ENCODE assay signal across 8 mouse cellular contexts in genomic region chr3:88081345-88082223, GRCm38 (mm10). TPM values are rescaled to one million over a fixed set of nuclear protein-coding genes. Genes with fewer than 3 reads are reported as not detected.
DNase-seq lines count a peak whose midpoint lies in the region; ATAC-seq and TF ChIP-seq lines count a peak whose summit lies in the region.

TSS of gene Iqgap3 (plus strand) at chr3:88081971.

- no peaks in the 10 kb centered on the region for H3K27me3 ChIP-seq in forebrain, embryonic 14.5 days (replicated peaks; ENCODE audit: control insufficient read depth, insufficient read depth, low read length)
- H3K27me3 ChIP-seq in liver, postnatal 0 days (ENCODE audit: insufficient read depth, low read length) = no peaks in the 10 kb centered on the region
- no peaks in the 10 kb centered on the region for H3K27me3 ChIP-seq in neural tube, embryonic 13.5 days

- H3K9ac ChIP-seq in ES-E14 (ENCODE audit: insufficient read depth, low read depth, low read length, poor library complexity, severe bottlenecking) = peak within 1 kb of the TSS; percentile 86
- H3K9ac ChIP-seq in forebrain, embryonic 14.5 days (ENCODE audit: low read length) = peak within 1 kb of the TSS; percentile 62
- H3K9ac ChIP-seq in liver, postnatal 0 days (replicated peaks) = peak within 1 kb of the TSS; percentile 56
- H3K9ac ChIP-seq in neural tube, embryonic 13.5 days = peak within 1 kb of the TSS; percentile 60

- ATAC-seq in forebrain, embryonic 14.5 days = peak; percentile 95
- ATAC-seq in liver, postnatal 0 days = peak; percentile 81
- peak; percentile 92 for ATAC-seq in neural tube, embryonic 13.5 days (ENCODE audit: low read depth)

- H3K4me1 ChIP-seq in ES-E14 (ENCODE audit: control insufficient read depth in 2 of 2, insufficient read depth in 2 of 2, low read length in 2 of 2, poor library complexity in 1 of 2) = peaks cover 0 to 3% of the 10 kb centered on the region in 2 experiments; a peak in 1 of 4 replicates
- H3K4me1 ChIP-seq in forebrain, embryonic 14.5 days (ENCODE audit: control insufficient read depth, insufficient read depth, low read length) = peaks cover 7% of the 10 kb centered on the region; the same call in 1 of the 2 replicates
- H3K4me1 ChIP-seq in liver, postnatal 0 days (ENCODE audit: insufficient read depth) = peaks cover 19% of the 10 kb centered on the region
- H3K4me1 ChIP-seq in neural tube, embryonic 13.5 days (replicated peaks) = peaks cover 18% of the 10 kb centered on the region

- TF ChIP-seq EP300 in liver, postnatal 0 days (IDR thresholded peaks at IDR 0.05; ENCODE audit: low read depth) = no peak

- H3K4me3 ChIP-seq in ES-E14 (ENCODE audit: insufficient read depth in 1 of 2, low read depth in 1 of 2, low read length in 2 of 2, poor library complexity in 1 of 2, severe bottlenecking in 1 of 2) = peak within 1 kb of the TSS; percentile 83 to 88
- peak within 1 kb of the TSS; percentile 54 for H3K4me3 ChIP-seq in forebrain, embryonic 14.5 days (ENCODE audit: low read depth, low read length)
- H3K4me3 ChIP-seq in liver, postnatal 0 days (ENCODE audit: low read depth, low read length) = peak within 1 kb of the TSS; percentile 78
- H3K4me3 ChIP-seq in neural tube, embryonic 13.5 days = peak within 1 kb of the TSS; percentile 46

- H3K9me3 ChIP-seq in ES-E14 (ENCODE audit: control insufficient read depth, insufficient read depth, low read depth, low read length) = no peaks in the 10 kb centered on the region
- H3K9me3 ChIP-seq in forebrain, embryonic 14.5 days (replicated peaks; ENCODE audit: control insufficient read depth, low read length) = no peaks in the 10 kb centered on the region
- no peaks in the 10 kb centered on the region for H3K9me3 ChIP-seq in liver, postnatal 0 days (ENCODE audit: low read length)
- H3K9me3 ChIP-seq in neural tube, embryonic 13.5 days = no peaks in the 10 kb centered on the region

- no peak for TF ChIP-seq CTCF in liver, postnatal 0 days (IDR thresholded peaks at IDR 0.05; ENCODE audit: low read depth)

- peak; percentile 79 for DNase-seq in ES-E14 (ENCODE audit: low read depth, low spot score)
- peak; percentile 81 for DNase-seq in cerebellum, adult 11 months
- peak; percentile 98 for DNase-seq in forebrain, embryonic 14.5 days (ENCODE audit: low spot score)
- DNase-seq in heart, postnatal 14 days = peak; percentile 90 to 94
- peak; percentile 88 for DNase-seq in layer of hippocampus, adult 11-12 months (ENCODE audit: low spot score)
- DNase-seq in liver, postnatal 0 days = peak; percentile 91
- DNase-seq in telencephalon, adult 2 months (ENCODE audit: low read depth, low spot score) = peak; percentile 88

- intact Hi-C loops in heart, postnatal 14 days (cut with DNase I) = no loop called here

- WGBS in forebrain, embryonic 14.5 days = 21% methylated on average over 33 of the region's 33 CpGs
- 19% methylated on average over 33 of the region's 33 CpGs for WGBS in liver, postnatal 0 days (ENCODE audit: insufficient replicate concordance)
- 21% methylated on average over 33 of the region's 33 CpGs for WGBS in neural tube, embryonic 13.5 days

- peak within 1 kb of the TSS; percentile 34; the same call in 1 of the 2 replicates for H3K27ac ChIP-seq in ES-E14 (ENCODE audit: insufficient read depth, low read depth, low read length, poor library complexity, severe bottlenecking)
- no peak within 1 kb of the TSS for H3K27ac ChIP-seq in forebrain, embryonic 14.5 days (ENCODE audit: low read depth, low read length)
- H3K27ac ChIP-seq in liver, postnatal 0 days (ENCODE audit: low read depth) = peak within 1 kb of the TSS; percentile 12; the same call in 1 of the 2 replicates
- H3K27ac ChIP-seq in neural tube, embryonic 13.5 days (replicated peaks) = 0 out of 2 replicates have a peak within 1 kb of the TSS, but pooled peaks have one; percentile 34

- H3K36me3 ChIP-seq in ES-E14 (ENCODE audit: control insufficient read depth, insufficient read depth, low read length, poor library complexity, severe bottlenecking) = peaks cover 9% of the 10 kb centered on the region
- 0 out of 2 replicates have a peak, but pooled peaks cover 5% of the 10 kb centered on the region for H3K36me3 ChIP-seq in forebrain, embryonic 14.5 days (ENCODE audit: control insufficient read depth, insufficient read depth, low read length)
- no peaks in the 10 kb centered on the region for H3K36me3 ChIP-seq in liver, postnatal 0 days (replicated peaks; ENCODE audit: insufficient read depth, low read length)
- H3K36me3 ChIP-seq in neural tube, embryonic 13.5 days = no peaks in the 10 kb centered on the region

- peak within 1 kb of the TSS; percentile 78 for H3K4me2 ChIP-seq in forebrain, embryonic 14.5 days (ENCODE audit: low read length)
- peak within 1 kb of the TSS; percentile 91 for H3K4me2 ChIP-seq in liver, postnatal 0 days (ENCODE audit: low read depth, low read length)
- peak within 1 kb of the TSS; percentile 73 for H3K4me2 ChIP-seq in neural tube, embryonic 13.5 days

- in situ Hi-C loops in ES-E14 (cut with MboI; ENCODE audit: low sequenced_read_pairs in 2 of 2, unreplicated experiment in 2 of 2) = no loop called here

TF ChIP-seq in ES-E14, 5 proteins besides CTCF, POLR2A, EP300 and RAD21:
- TF ChIP-seq MAFK (IDR thresholded peaks at IDR 0.05; ENCODE audit: insufficient read depth, low read depth, low read length) (no peak), CHD2 (IDR thresholded peaks at IDR 0.05; ENCODE audit: low read depth, low read length) (0 out of 2 replicates have a peak, but pooled peaks have one; percentile 38), ZC3H11A (IDR thresholded peaks at IDR 0.05; ENCODE audit: borderline replicate concordance, low read depth, low read length) (no peak), HCFC1 (IDR thresholded peaks at IDR 0.05; ENCODE audit: borderline replicate concordance, insufficient read depth, low read length) (peak; percentile 93), ZNF384 (IDR thresholded peaks at IDR 0.05; ENCODE audit: low read depth, low read length) (no peak)

RNA-seq across cellular contexts. Expression of gene Iqgap3, which starts in this region (rescaled TPM):
- total RNA-seq in ES-E14 (2012; rRNA removed) = 60.3 and 81.2 TPM in 2 replicates
- polyA plus RNA-seq in forebrain, embryonic 14.5 days (2014; fragmentation: Nextera tagmentation; extraction: Ambion mirVana) = 7.6 and 8.1 TPM in 2 replicates
- total RNA-seq in heart, postnatal 14 days (2021) = 1 to 10 TPM; 3.8 to 7.2 TPM
- polyA plus RNA-seq in liver, postnatal 0 days (2015; fragmentation: Nextera tagmentation; extraction: Ambion mirVana) = 2.9 and 3.2 TPM in 2 replicates
- 3.0 and 3.8 TPM in 2 replicates for polyA plus RNA-seq in neural tube, embryonic 13.5 days (2015; fragmentation: Nextera tagmentation; extraction: Ambion mirVana)
